Mouse (Mus musculus) cerebellum, postnatal 36 days (tissue): ENCODE results near the gene Wdr35.

Experiments
- DNase-seq, 2 experiments: peaks; one replicate each; pipeline ENCODE4 v3.0.0; 2021 to 2022; ENCODE audit warnings: mixed read lengths in 2 of 2

The Wdr35 gene

GRCm38 (mm10) chr12:9053345-9053744 is 79.7 kb downstream of the Wdr35 start:
- DNase-seq = no peak

- no peak for DNase-seq
Observed at GRCm38 (mm10) chr12:9054012-9054411, 80.3 kb downstream of the Wdr35 start.

GRCm38 (mm10) chr12:9055269-9055668 is 81.6 kb downstream of the Wdr35 start:
- DNase-seq = no peak

GRCm38 (mm10) chr12:9059502-9059901 is 85.8 kb downstream of the Wdr35 start:
- no peak for DNase-seq

- no peak for DNase-seq
Observed at GRCm38 (mm10) chr12:9059965-9060364, 86.3 kb downstream of the Wdr35 start.

- DNase-seq = no peak
Observed at GRCm38 (mm10) chr12:9063611-9064010, 89.9 kb downstream of the Wdr35 start.

- no peak for DNase-seq
Observed at GRCm38 (mm10) chr12:9071058-9071457, 97.4 kb downstream of the Wdr35 start.

GRCm38 (mm10) chr12:9071493-9071892 is 97.8 kb downstream of the Wdr35 start:
- no peak for DNase-seq

- DNase-seq = no peak
Observed at GRCm38 (mm10) chr12:9077554-9078125, 103.9 kb downstream of the Wdr35 start.
